Mouse (Mus musculus): ENCODE measurements around the gene Coa6. TPM values are rescaled to one million over a fixed set of nuclear protein-coding genes. Genes with fewer than 3 reads are reported as not detected.

The Coa6 gene
- total RNA-seq, 2 experiments from 2014 or later = 27.6 to 36.3 TPM

DNA sequence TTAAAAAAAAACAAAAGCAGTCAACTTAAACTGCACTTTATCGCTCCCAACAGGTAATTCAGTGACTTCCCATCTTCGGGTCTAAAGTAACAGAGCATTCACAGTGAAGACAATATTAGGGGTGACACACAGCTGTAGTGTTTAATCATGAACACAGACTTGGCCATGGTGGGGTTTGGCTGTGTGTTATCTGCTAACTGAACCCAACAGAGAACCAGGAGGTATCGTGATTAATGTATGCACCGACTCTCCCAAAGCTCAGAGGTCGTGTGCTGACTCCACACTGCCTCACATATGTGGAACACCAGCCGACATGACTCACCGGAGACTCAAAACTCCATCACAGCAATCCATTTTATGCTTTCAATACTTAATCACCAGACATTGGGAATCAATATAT is 39.4 kb downstream of the Coa6 start:
- peak; percentile 86 for ATAC-seq (replicated peaks; ENCODE audit: poor library complexity)

DNA sequence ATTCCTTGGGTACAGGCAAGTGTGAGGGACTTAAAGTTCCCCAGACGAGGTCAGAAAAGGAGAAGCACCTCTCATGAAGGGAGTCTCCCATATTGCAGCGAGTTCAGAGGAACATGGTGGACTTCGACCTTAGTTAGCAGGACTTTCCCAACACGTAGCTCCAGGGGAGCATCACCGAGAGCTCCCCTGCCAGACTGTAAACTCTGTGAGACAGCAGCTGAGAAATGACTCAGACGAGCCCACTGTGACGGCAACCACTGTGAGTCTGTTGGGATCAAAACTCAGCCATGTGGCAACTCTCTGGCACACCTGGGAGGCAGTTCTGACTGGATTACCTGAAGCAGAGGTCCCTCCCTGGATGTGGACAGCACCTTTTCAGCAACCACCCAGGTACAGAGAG is 41.8 kb downstream of the Coa6 start:
- ATAC-seq (replicated peaks; ENCODE audit: poor library complexity) = no peak

DNA sequence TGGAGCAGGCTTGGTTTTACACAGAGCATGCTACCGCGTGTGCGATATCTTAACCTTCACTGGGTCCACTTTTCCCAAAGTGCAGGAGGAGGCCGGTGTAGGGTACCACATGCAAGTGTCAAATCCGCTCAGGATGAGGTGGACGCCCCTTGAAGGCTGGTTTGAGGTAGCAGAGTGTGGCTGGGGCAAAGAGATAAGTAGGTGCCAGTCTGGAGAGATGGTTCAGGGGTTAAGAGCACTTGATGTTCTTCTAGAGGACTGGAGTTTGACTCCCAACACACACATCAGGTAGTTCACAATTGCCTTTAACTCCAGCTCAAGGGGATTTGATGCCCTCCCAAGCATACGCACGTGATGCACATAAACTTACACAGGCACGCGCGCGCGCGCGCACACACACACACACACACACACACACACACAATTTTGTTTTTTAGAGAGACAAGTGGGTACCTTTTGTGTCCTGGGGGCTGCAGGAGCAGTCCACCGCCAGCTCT is 51.5 kb downstream of the Coa6 start:
- peak; percentile 63 for ATAC-seq (replicated peaks; ENCODE audit: poor library complexity)

DNA sequence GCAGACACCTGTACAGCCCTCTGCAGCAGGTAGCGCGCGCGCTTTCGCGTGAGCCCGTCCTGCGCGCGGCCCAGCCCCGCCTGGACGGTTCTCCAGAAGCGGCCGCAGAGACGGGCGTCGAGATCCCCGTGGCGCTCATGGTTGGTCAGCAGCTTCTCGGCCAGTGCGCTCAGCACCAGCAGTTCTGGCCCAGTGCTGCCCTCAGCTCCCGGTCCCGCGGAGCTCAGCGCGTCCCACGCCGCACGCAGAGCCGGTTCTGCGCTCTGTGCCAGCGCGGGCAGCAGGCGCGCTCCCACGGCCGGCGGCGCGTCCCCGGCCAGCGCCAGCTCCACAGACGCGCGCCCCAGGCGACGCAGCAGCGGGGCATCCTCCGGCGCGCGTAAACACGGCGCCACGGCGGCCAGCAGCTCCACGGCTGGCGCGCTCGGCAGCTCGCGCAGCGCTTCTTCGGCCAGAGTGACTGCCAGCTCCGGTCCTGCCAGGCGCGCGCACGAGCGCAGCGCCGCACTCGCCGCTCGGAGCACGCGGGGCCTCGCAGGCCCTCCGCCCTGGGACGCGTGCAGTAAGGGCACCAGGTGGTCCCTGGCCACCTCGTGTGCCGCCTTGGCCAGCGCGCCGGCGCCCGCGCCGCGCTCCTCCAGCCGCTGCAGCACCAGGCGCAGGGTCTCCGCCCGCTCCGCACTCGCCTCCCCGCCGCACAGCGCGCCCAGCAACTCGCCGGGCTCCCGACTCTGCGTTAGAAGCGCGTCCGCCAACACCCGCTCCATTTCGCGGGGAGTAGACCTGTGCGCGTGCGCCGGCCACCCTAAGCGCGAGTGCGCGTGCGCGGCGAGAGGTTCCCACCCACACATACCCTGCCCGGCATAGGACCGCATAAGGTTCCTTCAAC is 52.2 kb downstream of the Coa6 start, which contains the start of gene Tarbp1:
Gene Tarbp1, minus strand, starts transcription at position 767 of the 889 bp plus-strand sequence.
- ATAC-seq (replicated peaks; ENCODE audit: poor library complexity) = peak; percentile 74

Other genes starting within 250 kb of the Coa6 start
- gene Slc35f3, start 124.0 kb upstream of the Coa6 start, total RNA-seq (2015) = not detected in 2 replicates
- not detected in 2 replicates for gene Slc35f3, start 124.0 kb upstream of the Coa6 start, total RNA-seq (2017)
- 10.3 and 12.5 TPM in 2 replicates for gene Tarbp1, start 52.5 kb downstream of the Coa6 start, total RNA-seq (2015)
- gene Tarbp1, start 52.5 kb downstream of the Coa6 start, total RNA-seq (2017) = 6.4 and 11.4 TPM in 2 replicates
- 109 and 114 TPM in 2 replicates for gene Irf2bp2, start 171.5 kb downstream of the Coa6 start, total RNA-seq (2015)
- gene Irf2bp2, start 171.5 kb downstream of the Coa6 start, total RNA-seq (2017) = 95.7 and 110 TPM in 2 replicates